Mouse (Mus musculus) intestine, postnatal 0 days (tissue): ENCODE results near the gene Capn8. TPM values are rescaled to one million over a fixed set of nuclear protein-coding genes. Genes with fewer than 3 reads are reported as not detected.

Experiments
- ATAC-seq: fragments of 200-750 bp; cut with Nextera tagmentation; 2 replicates; pipeline ENCODE4 v1.8.0; 2017; ENCODE audit warnings: mild to moderate bottlenecking, moderate TSS enrichment, moderate library complexity
- H3K27ac ChIP-seq: fragments of 300-500 bp; sonication (generic); 2 replicates; pipeline ENCODE4 v1.5.1; 2014; ENCODE audit warnings: mild to moderate bottlenecking, low read depth, low read length, moderate library complexity
- H3K27me3 ChIP-seq: fragments of 300-500 bp; sonication (generic); replicated peaks from 2 replicates; pipeline ENCODE4 v1.6.1; 2014; ENCODE audit warnings: low read length, mixed read lengths; ENCODE audit not compliant: control insufficient read depth, insufficient read depth
- H3K36me3 ChIP-seq: fragments of 300-500 bp; sonication (generic); 2 replicates; pipeline ENCODE4 v1.6.1; 2014; ENCODE audit warnings: mild to moderate bottlenecking, moderate library complexity; ENCODE audit not compliant: control insufficient read depth, insufficient read depth
- H3K4me1 ChIP-seq: fragments of 300-500 bp; sonication (generic); replicated peaks from 2 replicates; pipeline ENCODE4 v1.6.1; 2014; ENCODE audit warnings: antibody characterized with exemption, low read length, mixed read lengths; ENCODE audit not compliant: control insufficient read depth, insufficient read depth
- H3K4me2 ChIP-seq: fragments of 300-500 bp; sonication (generic); replicated peaks from 2 replicates; pipeline ENCODE4 v1.6.1; 2014; ENCODE audit warnings: low read depth, mild to moderate bottlenecking, moderate library complexity
- H3K4me3 ChIP-seq: fragments of 300-500 bp; sonication (generic); 2 replicates; pipeline ENCODE4 v1.5.1; 2014; ENCODE audit warnings: low read depth, low read length
- H3K9ac ChIP-seq: fragments of 300-500 bp; sonication (generic); 2 replicates; pipeline ENCODE4 v1.6.1; 2014; ENCODE audit warnings: mild to moderate bottlenecking, low read depth, low read length
- H3K9me3 ChIP-seq: fragments of 300-500 bp; sonication (generic); 2 replicates; pipeline ENCODE4 v1.6.1; 2016; ENCODE audit warnings: mixed run types; ENCODE audit not compliant: control insufficient read depth
- CTCF ChIP-seq: sonication (generic); IDR thresholded peaks from 2 replicates; pipeline ENCODE4 v1.5.1; 2016; ENCODE audit warnings: low read depth, mild to moderate bottlenecking, control low read depth, antibody characterized with exemption, moderate library complexity
- WGBS: fragments of 180-500 bp; shearing (Covaris S2); extraction: QIAGEN DNeasy Blood & Tissue Kit; methylation state at CpG from one replicate; pipeline ENCODE4 v1.1.7; 2014; 5-methylcytosine and 5-hydroxymethylcytosine counted together
- polyA plus RNA-seq: library from polyadenylated mRNA; unstranded; fragments of >200 nt; fragmentation: Nextera tagmentation; extraction: Ambion mirVana; gene quantifications from 2 replicates; pipeline ENCODE4 v1.2.1, GENCODE M21; 2015

Capn8 gene
- polyA plus RNA-seq, 1 experiment from 2014 or later = 1.0 TPM

DNA sequence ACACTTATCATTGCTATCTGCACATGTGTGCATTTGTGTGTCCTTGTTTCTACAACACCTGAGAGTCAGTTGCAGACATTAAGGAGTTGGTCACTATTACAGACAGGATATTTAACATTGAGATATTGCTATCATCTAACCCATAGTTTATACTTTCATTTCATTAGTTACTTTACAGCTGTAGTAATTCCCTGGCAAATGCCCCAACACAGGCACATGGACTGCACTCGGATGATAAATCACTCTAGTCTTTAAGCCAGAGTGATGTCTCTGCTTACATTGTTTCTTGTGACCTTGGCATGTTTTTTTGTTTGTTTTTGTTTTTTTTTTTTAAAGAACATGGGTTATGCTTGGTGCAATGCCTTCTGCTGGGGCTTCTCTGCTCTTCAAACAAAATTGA, 20.9 kb upstream of the Capn8 start:
- Histone ChIP-seq H3K27me3 (no peaks in the 10 kb centered on the region), H3K9me3 (no peaks in the 10 kb centered on the region), H3K36me3 (no peaks in the 10 kb centered on the region), H3K4me1 (no peaks in the 10 kb centered on the region), H3K4me2 (no peak overlapping the region), H3K27ac (no peak overlapping the region), H3K4me3 (no peak overlapping the region), H3K9ac (no peak overlapping the region)
- 62% methylated on average over 1 of the region's 1 CpGs for WGBS
- no peak for TF ChIP-seq CTCF
- no peak for ATAC-seq

- no peaks in the 10 kb centered on the region for H3K27me3 ChIP-seq
- H3K4me1 ChIP-seq = no peaks in the 10 kb centered on the region
- TF ChIP-seq CTCF = no peak
Measured at GRCm38 (mm10) chr1:182550761-182551160, 14.0 kb upstream of the Capn8 start.

GRCm38 (mm10) chr1:182553649-182554375, 11.0 kb upstream of the Capn8 start:
- Histone ChIP-seq H3K9ac (no peak overlapping the region), H3K9me3 (no peaks in the 10 kb centered on the region), H3K36me3 (no peaks in the 10 kb centered on the region), H3K27me3 (no peaks in the 10 kb centered on the region), H3K27ac (no peak overlapping the region), H3K4me2 (no peak overlapping the region), H3K4me3 (no peak overlapping the region), H3K4me1 (no peaks in the 10 kb centered on the region)
- WGBS = 61% methylated on average over 12 of the region's 12 CpGs
- TF ChIP-seq CTCF = peak; percentile 93
- ATAC-seq = peak; percentile 43; the same call in 1 of the 2 replicates

More at GRCm38 (mm10) chr1:182550761-182551160, 14.0 kb upstream of the Capn8 start:
- Histone ChIP-seq H3K9me3 (no peaks in the 10 kb centered on the region), H3K9ac (no peak overlapping the region), H3K27ac (no peak overlapping the region), H3K4me2 (no peak overlapping the region), H3K36me3 (no peaks in the 10 kb centered on the region), H3K4me3 (no peak overlapping the region)
- 65% methylated on average over 8 of the region's 8 CpGs for WGBS
- no peak for ATAC-seq

DNA sequence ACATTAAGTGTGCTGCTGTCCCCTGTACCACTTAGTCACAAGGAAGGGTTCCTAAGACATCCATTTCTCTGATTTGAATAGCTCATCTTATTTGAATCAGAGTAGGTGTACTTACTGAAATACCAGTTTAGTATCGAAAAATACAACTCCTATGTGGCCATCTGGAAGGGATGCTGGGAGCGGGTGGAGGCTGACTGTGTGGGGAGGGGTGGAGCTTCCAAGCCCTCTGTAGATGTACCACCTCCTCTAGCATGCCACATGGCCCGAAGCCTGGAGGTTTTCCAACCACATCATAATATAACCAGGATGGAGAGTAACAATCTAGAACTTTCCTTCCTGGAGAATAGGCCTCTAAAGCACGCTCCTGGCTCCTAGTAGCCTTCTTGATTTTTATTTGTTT, 6.5 kb upstream of the Capn8 start:
- Histone ChIP-seq H3K27ac (no peak overlapping the region), H3K4me3 (no peak overlapping the region), H3K4me2 (no peak overlapping the region), H3K9ac (no peak overlapping the region), H3K9me3 (no peaks in the 10 kb centered on the region), H3K36me3 (no peaks in the 10 kb centered on the region), H3K4me1 (no peaks in the 10 kb centered on the region), H3K27me3 (no peaks in the 10 kb centered on the region)
- WGBS = 79% methylated on average over 4 of the region's 4 CpGs
- ATAC-seq = no peak
- TF ChIP-seq CTCF = no peak

DNA sequence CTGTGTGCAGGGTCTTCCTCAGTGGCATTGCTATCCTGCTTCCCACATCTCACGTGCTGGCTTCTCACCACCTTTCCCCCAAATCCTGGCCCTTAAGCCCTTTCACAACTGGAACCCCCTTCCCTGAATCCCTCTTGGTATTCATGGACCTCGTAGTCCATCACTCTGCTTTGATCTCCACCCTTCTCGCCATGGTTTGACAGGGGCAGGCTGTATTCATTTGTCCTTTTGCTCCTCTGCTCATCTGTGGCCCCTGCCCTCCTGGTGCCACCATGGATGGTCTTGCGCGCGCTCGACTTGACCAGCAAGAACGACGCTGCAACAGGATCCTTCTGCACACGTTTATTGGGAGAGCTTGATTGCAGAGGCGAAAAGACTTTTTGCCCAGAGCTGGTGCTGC, 5.3 kb upstream of the Capn8 start:
- WGBS = 87% methylated on average over 10 of the region's 11 CpGs
- no peak overlapping the region for H3K4me2 ChIP-seq
- ATAC-seq = no peak
- no peak overlapping the region for H3K9ac ChIP-seq
- H3K4me3 ChIP-seq = no peak overlapping the region
- no peaks in the 10 kb centered on the region for H3K4me1 ChIP-seq
- H3K27me3 ChIP-seq = no peaks in the 10 kb centered on the region
- no peaks in the 10 kb centered on the region for H3K9me3 ChIP-seq
- no peaks in the 10 kb centered on the region for H3K36me3 ChIP-seq
- TF ChIP-seq CTCF = no peak
- H3K27ac ChIP-seq = no peak overlapping the region

GRCm38 (mm10) chr1:182560390-182561098, 4.3 kb upstream of the Capn8 start:
- no peak for ATAC-seq
- Histone ChIP-seq H3K4me1 (no peaks in the 10 kb centered on the region), H3K9me3 (no peaks in the 10 kb centered on the region), H3K4me2 (no peak overlapping the region), H3K27me3 (no peaks in the 10 kb centered on the region), H3K9ac (no peak overlapping the region), H3K36me3 (no peaks in the 10 kb centered on the region), H3K4me3 (no peak overlapping the region), H3K27ac (no peak overlapping the region)
- TF ChIP-seq CTCF = peak; percentile 90
- WGBS = 24% methylated on average over 3 of the region's 3 CpGs
